Mouse (Mus musculus): ENCODE data around the gene Isoc2a. TPM values are rescaled to one million over a fixed set of nuclear protein-coding genes. Genes with fewer than 3 reads are reported as not detected.

Isoc2a gene
- total RNA-seq, 1 experiment, result 16.1 TPM

DNA sequence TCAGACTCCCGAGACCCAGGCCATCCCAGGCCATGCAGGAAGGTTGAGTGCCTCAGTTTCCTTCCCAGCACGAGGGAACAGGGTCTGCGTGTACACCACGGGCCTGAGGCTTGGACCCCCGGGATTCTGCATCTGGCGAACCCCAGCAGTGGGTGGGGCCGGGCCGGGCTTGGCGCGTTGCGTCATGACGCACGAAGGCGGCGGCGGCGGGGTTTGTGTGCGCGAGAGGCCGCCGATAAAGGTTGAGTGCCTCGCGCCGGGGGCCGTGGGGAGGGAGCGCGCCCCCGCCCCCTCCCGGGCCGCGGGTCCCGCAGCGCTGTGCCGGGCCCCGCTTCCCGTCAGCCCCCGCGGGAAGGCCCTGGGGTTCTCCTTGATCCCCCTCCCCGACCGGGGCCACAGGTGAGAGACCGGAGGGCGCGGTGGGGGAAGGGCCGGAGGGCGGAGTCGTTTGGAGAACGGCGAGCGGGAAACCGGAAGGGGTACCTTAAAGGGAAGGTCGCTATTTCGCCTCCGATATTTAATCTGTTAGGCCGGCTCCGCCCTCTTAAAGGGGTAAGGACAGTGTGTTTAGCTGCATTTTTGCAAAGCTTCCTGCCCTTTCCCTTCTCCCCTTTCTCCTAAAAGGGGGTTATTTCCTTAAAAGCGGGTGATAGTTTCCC, 38.2 kb downstream of the Isoc2a start, which contains the start of gene Zfp628:
Zfp628 (plus strand) TSS at position 211 of the 659 bp plus-strand sequence.
- Histone ChIP-seq H3K9ac (ENCODE audit: insufficient read depth, low read depth, low read length, poor library complexity, severe bottlenecking) (peak within 1 kb of the TSS; percentile 97), H3K9me3 (ENCODE audit: control insufficient read depth, insufficient read depth, low read depth, low read length) (no peaks in the 10 kb centered on the region), H3K27ac (ENCODE audit: insufficient read depth, low read depth, low read length, poor library complexity, severe bottlenecking) (peak within 1 kb of the TSS; percentile 95), H3K36me3 (ENCODE audit: control insufficient read depth, insufficient read depth, low read length, poor library complexity, severe bottlenecking) (peaks cover 16% of the 10 kb centered on the region), H3K4me3 (ENCODE audit: insufficient read depth in 1 of 2, low read depth in 1 of 2, low read length in 2 of 2, poor library complexity in 1 of 2, severe bottlenecking in 1 of 2) (peak within 1 kb of the TSS; percentile 91 to 95), H3K4me1 (ENCODE audit: control insufficient read depth in 2 of 2, insufficient read depth in 2 of 2, low read length in 2 of 2, poor library complexity in 1 of 2) (peaks cover 0 to 26% of the 10 kb centered on the region in 2 experiments; a peak in 2 of 4 replicates)
- peak; percentile 65; the same call in 1 of the 2 replicates for TF ChIP-seq HCFC1 (IDR thresholded peaks at IDR 0.05; ENCODE audit: borderline replicate concordance, insufficient read depth, low read length)
- no peak for TF ChIP-seq MAFK (IDR thresholded peaks at IDR 0.05; ENCODE audit: insufficient read depth, low read depth, low read length)
- 0 out of 2 replicates have a peak, but pooled peaks have one; percentile 9 for TF ChIP-seq CHD2 (IDR thresholded peaks at IDR 0.05; ENCODE audit: low read depth, low read length)
- in situ Hi-C loops (cut with MboI; ENCODE audit: low sequenced_read_pairs in 2 of 2, unreplicated experiment in 2 of 2), result loop anchor here in 1 of 2 experiments (10.0 kb wide), 1 partner anchor 370 kb away; the partner anchor contains the start of gene Syt5
- DNase-seq (ENCODE audit: low read depth, low spot score), result peak; percentile 95

DNA sequence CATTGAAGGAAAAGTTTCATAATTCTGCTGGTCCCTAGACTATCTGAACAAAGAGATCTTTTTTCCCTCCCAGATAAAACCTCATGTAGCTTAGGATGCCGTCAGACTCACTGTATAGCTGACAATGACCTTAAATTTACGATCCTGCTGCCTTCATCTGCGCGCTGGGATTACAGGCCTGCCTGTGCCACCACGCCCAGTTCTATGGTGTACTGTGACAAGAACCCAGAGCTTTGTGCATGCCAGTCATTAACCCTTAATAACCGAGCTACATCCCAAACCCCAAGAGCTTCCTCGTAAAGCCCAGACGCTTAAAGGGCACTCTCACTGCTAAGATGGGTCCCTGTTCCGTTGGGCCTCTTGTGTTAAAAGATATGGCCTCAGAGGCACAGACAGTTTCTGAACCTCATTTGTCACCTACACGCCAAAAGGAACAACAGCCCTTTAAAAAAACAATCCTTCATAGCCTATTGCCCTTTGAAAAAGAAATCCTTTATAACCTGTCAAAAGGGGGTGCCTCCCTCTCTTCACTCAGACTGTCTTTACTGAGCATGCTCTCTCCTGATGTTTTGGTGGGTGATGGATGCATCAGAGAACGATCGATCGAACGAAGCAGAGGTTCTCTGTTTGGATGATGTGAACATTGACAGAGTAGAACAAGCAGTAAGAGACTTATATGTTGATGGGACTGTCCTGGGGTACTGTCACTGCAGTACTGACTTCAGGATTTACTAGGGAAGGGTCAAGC, 38.9 kb downstream of the Isoc2a start:
- no peak overlapping the region; the same call in 1 of the 2 replicates for H3K27ac ChIP-seq (ENCODE audit: insufficient read depth, low read depth, low read length, poor library complexity, severe bottlenecking)
- TF ChIP-seq ZNF384 (IDR thresholded peaks at IDR 0.05; ENCODE audit: low read depth, low read length) (no peak), CHD2 (IDR thresholded peaks at IDR 0.05; ENCODE audit: low read depth, low read length) (0 out of 2 replicates have a peak, but pooled peaks have one; percentile 5)
- peak overlapping the region; percentile 73 for H3K9ac ChIP-seq (ENCODE audit: insufficient read depth, low read depth, low read length, poor library complexity, severe bottlenecking)
- peaks cover 13% of the 10 kb centered on the region for H3K36me3 ChIP-seq (ENCODE audit: control insufficient read depth, insufficient read depth, low read length, poor library complexity, severe bottlenecking)
- DNase-seq (ENCODE audit: low read depth, low spot score), result no peak
- H3K4me3 ChIP-seq (ENCODE audit: insufficient read depth in 1 of 2, low read depth in 1 of 2, low read length in 2 of 2, poor library complexity in 1 of 2, severe bottlenecking in 1 of 2), result peak overlapping the region; percentile 91 to 95
- in situ Hi-C loops (cut with MboI; ENCODE audit: low sequenced_read_pairs in 2 of 2, unreplicated experiment in 2 of 2), result loop anchor here in 1 of 2 experiments (10.0 kb wide), 1 partner anchor 371 kb away; the partner anchor contains the start of gene Syt5
- H3K9me3 ChIP-seq (ENCODE audit: control insufficient read depth, insufficient read depth, low read depth, low read length), result no peaks in the 10 kb centered on the region
- peaks cover under 1 to 28% of the 10 kb centered on the region in 2 experiments; a peak in 2 of 4 replicates for H3K4me1 ChIP-seq (ENCODE audit: control insufficient read depth in 2 of 2, insufficient read depth in 2 of 2, low read length in 2 of 2, poor library complexity in 1 of 2)

DNA sequence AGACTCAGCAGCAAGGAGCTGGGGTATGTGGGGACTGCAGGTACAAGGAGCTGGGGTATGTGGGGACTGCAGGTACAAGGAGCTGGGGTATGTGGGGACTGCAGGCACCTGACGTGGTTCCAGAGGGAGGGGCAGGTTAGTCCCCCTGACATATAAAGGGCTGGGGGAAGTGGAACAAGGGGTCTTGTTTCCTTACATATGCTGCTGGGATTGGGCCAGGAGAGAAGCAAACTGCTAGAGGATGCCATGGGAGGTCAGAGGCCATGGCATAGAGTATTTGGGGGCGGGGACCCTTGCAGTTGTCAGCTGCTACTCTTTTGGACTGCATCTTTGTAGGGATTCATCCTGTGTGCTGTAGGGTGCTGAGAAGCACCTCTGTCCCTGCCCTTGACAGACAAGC, 40.5 kb downstream of the Isoc2a start:
- DNase-seq (ENCODE audit: low read depth, low spot score), result no peak
- peaks cover 2 to 31% of the 10 kb centered on the region in 2 experiments; a peak in 2 of 4 replicates for H3K4me1 ChIP-seq (ENCODE audit: control insufficient read depth in 2 of 2, insufficient read depth in 2 of 2, low read length in 2 of 2, poor library complexity in 1 of 2)
- in situ Hi-C loops (cut with MboI; ENCODE audit: low sequenced_read_pairs in 2 of 2, unreplicated experiment in 2 of 2), result loop anchor here in 1 of 2 experiments (10.0 kb wide), 1 partner anchor 373 kb away; the partner anchor contains the start of gene Syt5

DNA sequence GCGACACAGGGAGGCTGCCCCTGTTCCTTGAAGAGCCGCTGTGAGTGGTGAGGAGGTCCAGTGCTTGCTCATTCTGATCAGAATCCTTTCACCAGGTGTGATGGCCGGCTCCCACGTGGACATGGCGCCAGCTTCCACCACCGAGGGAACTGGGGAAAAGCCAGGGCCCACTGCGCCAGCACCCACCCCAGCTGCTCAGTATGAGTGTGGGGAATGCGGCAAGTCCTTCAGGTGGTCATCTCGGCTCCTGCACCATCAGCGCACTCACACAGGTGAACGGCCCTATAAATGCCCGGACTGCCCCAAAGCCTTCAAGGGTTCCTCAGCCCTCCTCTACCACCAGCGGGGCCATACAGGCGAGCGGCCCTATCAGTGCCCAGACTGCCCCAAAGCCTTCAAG, 41.7 kb downstream of the Isoc2a start:
- TF ChIP-seq ZC3H11A (IDR thresholded peaks at IDR 0.05; ENCODE audit: borderline replicate concordance, low read depth, low read length), result no peak
- no peak for TF ChIP-seq CHD2 (IDR thresholded peaks at IDR 0.05; ENCODE audit: low read depth, low read length)
- no peak for TF ChIP-seq HCFC1 (IDR thresholded peaks at IDR 0.05; ENCODE audit: borderline replicate concordance, insufficient read depth, low read length)
- in situ Hi-C loops (cut with MboI; ENCODE audit: low sequenced_read_pairs in 2 of 2, unreplicated experiment in 2 of 2), result loop anchor here in 1 of 2 experiments (10.0 kb wide), 1 partner anchor 374 kb away; the partner anchor contains the start of gene Syt5
- Histone ChIP-seq H3K27ac (ENCODE audit: insufficient read depth, low read depth, low read length, poor library complexity, severe bottlenecking) (no peak overlapping the region), H3K4me3 (ENCODE audit: insufficient read depth in 1 of 2, low read depth in 1 of 2, low read length in 2 of 2, poor library complexity in 1 of 2, severe bottlenecking in 1 of 2) (peak overlapping the region in 1 of 2 experiments; percentile 25; a peak in 1 of 4 replicates), H3K4me1 (ENCODE audit: control insufficient read depth in 2 of 2, insufficient read depth in 2 of 2, low read length in 2 of 2, poor library complexity in 1 of 2) (peaks cover 4 to 36% of the 10 kb centered on the region in 2 experiments; a peak in 3 of 4 replicates), H3K9ac (ENCODE audit: insufficient read depth, low read depth, low read length, poor library complexity, severe bottlenecking) (no peak overlapping the region), H3K9me3 (ENCODE audit: control insufficient read depth, insufficient read depth, low read depth, low read length) (no peaks in the 10 kb centered on the region), H3K36me3 (ENCODE audit: control insufficient read depth, insufficient read depth, low read length, poor library complexity, severe bottlenecking) (peaks cover 8% of the 10 kb centered on the region; the same call in 1 of the 2 replicates)
- no peak for DNase-seq (ENCODE audit: low read depth, low spot score)

More for the DNA sequence above, 40.5 kb downstream of the Isoc2a start:
- TF ChIP-seq CHD2 (IDR thresholded peaks at IDR 0.05; ENCODE audit: low read depth, low read length) (no peak), HCFC1 (IDR thresholded peaks at IDR 0.05; ENCODE audit: borderline replicate concordance, insufficient read depth, low read length) (no peak), ZC3H11A (IDR thresholded peaks at IDR 0.05; ENCODE audit: borderline replicate concordance, low read depth, low read length) (no peak), ZNF384 (IDR thresholded peaks at IDR 0.05; ENCODE audit: low read depth, low read length) (no peak)
- H3K27ac ChIP-seq (ENCODE audit: insufficient read depth, low read depth, low read length, poor library complexity, severe bottlenecking), result no peak overlapping the region
- no peaks in the 10 kb centered on the region for H3K9me3 ChIP-seq (ENCODE audit: control insufficient read depth, insufficient read depth, low read depth, low read length)
- no peak overlapping the region for H3K9ac ChIP-seq (ENCODE audit: insufficient read depth, low read depth, low read length, poor library complexity, severe bottlenecking)
- no peak overlapping the region for H3K4me3 ChIP-seq (ENCODE audit: insufficient read depth in 1 of 2, low read depth in 1 of 2, low read length in 2 of 2, poor library complexity in 1 of 2, severe bottlenecking in 1 of 2)
- H3K36me3 ChIP-seq (ENCODE audit: control insufficient read depth, insufficient read depth, low read length, poor library complexity, severe bottlenecking), result peaks cover 8% of the 10 kb centered on the region; the same call in 1 of the 2 replicates

Measured in ES-E14 (cell line).